Mouse (Mus musculus): ENCODE data around the gene Gm4131. TPM values are rescaled to one million over a fixed set of nuclear protein-coding genes. Genes with fewer than 3 reads are reported as not detected.

Gm4131 gene
- polyA plus RNA-seq, 1 experiment from 2014 or later = 0.20 TPM

- Histone ChIP-seq H3K27ac (no peak overlapping the region), H3K9ac (no peak overlapping the region), H3K27me3 (0 out of 2 replicates have a peak, but pooled peaks cover 3% of the 10 kb centered on the region), H3K4me1 (no peaks in the 10 kb centered on the region), H3K4me3 (no peak overlapping the region), H3K36me3 (no peaks in the 10 kb centered on the region), H3K4me2 (replicated peaks) (no peak overlapping the region), H3K9me3 (0 out of 2 replicates have a peak, but pooled peaks cover 4% of the 10 kb centered on the region)
- 86% methylated on average over 6 of the region's 6 CpGs for WGBS
- no peak for ATAC-seq (ENCODE audit: low FRiP score, low read depth)
Observed at GRCm38 (mm10) chr14:62546296-62546695, 20.4 kb downstream of the Gm4131 start.

DNA sequence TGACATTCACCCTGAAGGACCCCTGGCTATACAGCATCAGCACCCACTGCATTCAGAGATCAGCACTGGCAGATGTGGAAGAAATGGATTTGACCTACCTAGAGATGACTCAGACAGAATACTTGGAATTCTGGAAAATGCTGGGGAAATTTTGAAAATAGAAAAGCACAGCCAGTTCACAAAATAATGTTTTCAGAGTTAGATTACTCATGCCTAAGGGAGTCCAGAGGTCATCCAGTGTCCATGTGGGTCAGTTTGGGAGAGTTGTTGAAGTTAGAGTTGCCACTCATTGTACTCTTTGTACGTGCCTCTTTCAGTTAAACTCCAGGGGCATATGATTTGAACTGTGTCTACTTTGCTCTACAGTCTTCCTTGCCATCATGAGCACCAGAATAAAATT lies 25.0 kb downstream of the Gm4131 start:
- H3K4me2 ChIP-seq (replicated peaks) = no peak overlapping the region
- H3K36me3 ChIP-seq = no peaks in the 10 kb centered on the region
- no peaks in the 10 kb centered on the region for H3K27me3 ChIP-seq
- no peak overlapping the region for H3K9ac ChIP-seq
- no peak overlapping the region for H3K4me3 ChIP-seq
- H3K9me3 ChIP-seq = 0 out of 2 replicates have a peak, but pooled peaks cover 4% of the 10 kb centered on the region
- no peak overlapping the region for H3K27ac ChIP-seq
- no peaks in the 10 kb centered on the region for H3K4me1 ChIP-seq
- WGBS = 83% methylated on average over 1 of the region's 1 CpGs
- ATAC-seq (ENCODE audit: low FRiP score, low read depth) = no peak

- H3K27ac ChIP-seq = no peak overlapping the region
- H3K9ac ChIP-seq = no peak overlapping the region
- no peak for ATAC-seq (ENCODE audit: low FRiP score, low read depth)
- 0 out of 2 replicates have a peak, but pooled peaks cover 3% of the 10 kb centered on the region for H3K9me3 ChIP-seq
- H3K4me2 ChIP-seq (replicated peaks) = no peak overlapping the region
- H3K36me3 ChIP-seq = no peaks in the 10 kb centered on the region
- no peaks in the 10 kb centered on the region for H3K27me3 ChIP-seq
- 81% methylated on average over 3 of the region's 3 CpGs for WGBS
- H3K4me1 ChIP-seq = no peaks in the 10 kb centered on the region
- no peak overlapping the region for H3K4me3 ChIP-seq
Observed at GRCm38 (mm10) chr14:62539834-62540233, 26.9 kb downstream of the Gm4131 start.

DNA sequence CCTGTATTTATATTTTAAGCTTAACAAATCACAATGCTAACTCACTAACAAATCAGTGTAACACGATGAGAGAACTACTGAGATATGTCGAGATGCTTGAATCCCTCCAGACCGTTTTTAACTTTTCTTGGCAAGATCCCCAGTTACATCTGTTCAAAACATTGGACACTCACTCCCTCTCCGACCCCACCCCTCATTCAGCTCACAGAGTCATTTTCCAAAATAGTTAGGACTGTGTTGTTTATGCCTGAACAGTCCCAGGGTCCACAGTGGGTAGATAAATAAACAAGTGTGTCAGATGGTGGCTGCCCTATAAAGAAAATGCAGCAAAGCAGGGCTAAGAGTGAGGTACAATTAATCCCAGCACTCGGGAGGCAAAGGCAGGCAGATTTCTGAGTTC lies 29.7 kb downstream of the Gm4131 start:
- H3K36me3 ChIP-seq = no peaks in the 10 kb centered on the region
- ATAC-seq (ENCODE audit: low FRiP score, low read depth) = no peak
- no peak overlapping the region for H3K27ac ChIP-seq
- H3K4me1 ChIP-seq = no peaks in the 10 kb centered on the region
- no peak overlapping the region for H3K4me3 ChIP-seq
- no peaks in the 10 kb centered on the region for H3K9me3 ChIP-seq
- H3K27me3 ChIP-seq = no peaks in the 10 kb centered on the region
- no peak overlapping the region for H3K9ac ChIP-seq
- WGBS = 63% methylated on average over 5 of the region's 5 CpGs
- H3K4me2 ChIP-seq (replicated peaks) = no peak overlapping the region

DNA sequence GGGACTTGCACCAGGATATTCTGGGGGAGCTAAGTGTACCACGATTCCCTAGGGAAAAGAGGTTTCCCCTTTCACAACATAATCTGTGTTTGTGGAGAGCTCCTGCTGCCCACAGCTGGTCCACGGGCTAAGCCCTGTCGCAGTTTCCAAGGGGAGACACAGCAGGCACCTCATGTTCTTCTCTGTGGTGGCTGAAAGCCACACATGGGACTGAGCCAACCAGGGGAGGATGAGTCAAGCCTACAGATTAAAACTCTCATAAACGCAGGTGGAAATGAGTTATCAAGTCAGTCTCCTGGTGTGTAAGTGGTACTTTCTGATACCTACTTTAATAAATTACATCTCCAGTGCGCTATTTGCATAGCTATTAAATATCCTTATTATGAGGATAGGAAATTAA lies 30.6 kb downstream of the Gm4131 start:
- no peak overlapping the region for H3K9ac ChIP-seq

DNA sequence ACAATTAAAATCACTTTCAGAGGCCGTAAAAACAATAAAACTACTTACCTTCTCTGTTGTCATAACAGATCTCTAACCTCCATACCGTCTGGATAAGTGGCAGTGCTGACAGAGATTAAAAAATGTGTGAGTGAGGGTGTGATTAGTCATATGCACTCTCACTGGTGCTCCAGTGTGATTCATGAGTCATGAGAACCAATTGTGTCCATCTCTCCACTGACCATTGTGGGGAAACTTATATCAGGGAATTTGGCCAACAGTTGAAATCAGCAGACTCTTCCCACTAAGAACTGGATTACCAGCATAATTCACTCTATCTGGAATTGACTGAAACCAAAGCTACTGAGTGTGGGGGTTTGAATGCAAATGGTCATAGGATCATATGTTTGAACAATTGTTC lies 35.8 kb downstream of the Gm4131 start:
- H3K4me3 ChIP-seq = no peak overlapping the region
- H3K36me3 ChIP-seq = no peaks in the 10 kb centered on the region
- no peak for ATAC-seq (ENCODE audit: low FRiP score, low read depth)
- H3K9ac ChIP-seq = no peak overlapping the region
- H3K9me3 ChIP-seq = no peaks in the 10 kb centered on the region
- 56% methylated on average over 2 of the region's 2 CpGs for WGBS
- H3K27ac ChIP-seq = no peak overlapping the region
- no peaks in the 10 kb centered on the region for H3K4me1 ChIP-seq
- no peaks in the 10 kb centered on the region; the same call in 1 of the 2 replicates for H3K27me3 ChIP-seq
- H3K4me2 ChIP-seq (replicated peaks) = no peak overlapping the region

More for the DNA sequence above, 30.6 kb downstream of the Gm4131 start:
- H3K4me1 ChIP-seq = no peaks in the 10 kb centered on the region
- no peaks in the 10 kb centered on the region for H3K36me3 ChIP-seq
- 63% methylated on average over 5 of the region's 5 CpGs for WGBS
- ATAC-seq (ENCODE audit: low FRiP score, low read depth) = no peak
- H3K9me3 ChIP-seq = no peaks in the 10 kb centered on the region
- no peak overlapping the region for H3K4me2 ChIP-seq (replicated peaks)
- no peak overlapping the region for H3K4me3 ChIP-seq
- no peak overlapping the region for H3K27ac ChIP-seq
- H3K27me3 ChIP-seq = no peaks in the 10 kb centered on the region

- 80% methylated on average over 1 of the region's 1 CpGs for WGBS
Observed at GRCm38 (mm10) chr14:62512845-62513244, 53.9 kb downstream of the Gm4131 start.

DNA sequence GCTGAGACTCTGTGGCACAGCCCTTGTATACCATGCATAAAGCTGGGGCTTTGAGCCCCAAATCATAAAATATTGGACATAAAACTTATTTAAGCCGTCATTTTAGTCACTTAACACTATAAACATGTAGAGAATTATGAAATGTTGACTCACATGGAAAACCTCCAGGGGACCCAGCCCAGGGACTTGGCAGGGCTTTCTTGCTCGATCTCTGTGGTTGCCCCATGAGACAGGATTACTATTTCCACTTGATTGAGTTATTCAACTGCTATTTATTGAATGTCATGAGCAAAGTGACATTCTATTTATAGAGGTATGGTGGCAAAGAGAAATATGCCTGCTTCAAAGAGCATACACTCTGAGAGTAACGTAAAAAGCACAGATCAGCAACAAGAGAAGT lies 57.4 kb downstream of the Gm4131 start:
- WGBS = 65% methylated on average over 3 of the region's 3 CpGs
- H3K4me1 ChIP-seq = no peaks in the 10 kb centered on the region
- no peak overlapping the region for H3K4me3 ChIP-seq
- no peaks in the 10 kb centered on the region for H3K27me3 ChIP-seq
- H3K36me3 ChIP-seq = no peaks in the 10 kb centered on the region
- no peak for ATAC-seq (ENCODE audit: low FRiP score, low read depth)
- 0 out of 2 replicates have a peak, but pooled peaks cover 2% of the 10 kb centered on the region for H3K9me3 ChIP-seq
- no peak overlapping the region for H3K27ac ChIP-seq
- H3K4me2 ChIP-seq (replicated peaks) = no peak overlapping the region
- H3K9ac ChIP-seq = no peak overlapping the region

More at GRCm38 (mm10) chr14:62512845-62513244, 53.9 kb downstream of the Gm4131 start:
- no peaks in the 10 kb centered on the region for H3K36me3 ChIP-seq
- no peak overlapping the region for H3K4me3 ChIP-seq
- no peaks in the 10 kb centered on the region for H3K9me3 ChIP-seq
- H3K4me2 ChIP-seq (replicated peaks) = no peak overlapping the region
- no peaks in the 10 kb centered on the region for H3K27me3 ChIP-seq
- H3K4me1 ChIP-seq = no peaks in the 10 kb centered on the region
- ATAC-seq (ENCODE audit: low FRiP score, low read depth) = no peak
- no peak overlapping the region for H3K27ac ChIP-seq
- no peak overlapping the region for H3K9ac ChIP-seq

GRCm38 (mm10) chr14:62506261-62506660 lies 60.5 kb downstream of the Gm4131 start:
- 0 out of 2 replicates have a peak, but pooled peaks cover 3% of the 10 kb centered on the region for H3K9me3 ChIP-seq
- no peaks in the 10 kb centered on the region for H3K36me3 ChIP-seq
- 86% methylated on average over 3 of the region's 3 CpGs for WGBS
- no peaks in the 10 kb centered on the region for H3K4me1 ChIP-seq
- H3K27me3 ChIP-seq = no peaks in the 10 kb centered on the region
- no peak overlapping the region for H3K27ac ChIP-seq
- H3K4me2 ChIP-seq (replicated peaks) = no peak overlapping the region
- H3K4me3 ChIP-seq = no peak overlapping the region
- no peak overlapping the region for H3K9ac ChIP-seq
- no peak for ATAC-seq (ENCODE audit: low FRiP score, low read depth)

DNA sequence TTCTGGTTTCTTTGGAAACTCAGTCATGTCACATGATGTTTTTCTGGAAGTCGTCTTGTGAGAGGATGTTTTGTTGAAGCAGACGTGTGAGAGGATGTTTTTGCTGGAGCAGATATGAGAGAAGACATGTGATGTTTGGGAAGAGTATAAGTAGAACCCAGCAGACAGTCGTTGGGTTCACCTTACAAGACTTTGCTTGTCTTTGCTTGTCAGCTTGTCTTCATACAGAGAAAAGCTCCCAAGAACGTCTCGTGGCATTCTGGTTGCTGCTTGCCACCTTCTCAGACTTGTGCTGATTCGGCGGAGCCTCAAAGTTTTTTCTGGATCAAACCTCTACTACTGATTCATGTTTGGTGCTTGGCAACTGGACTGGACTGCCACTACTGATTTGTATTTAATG lies 69.3 kb downstream of the Gm4131 start:
- Histone ChIP-seq H3K4me3 (no peak overlapping the region), H3K27me3 (no peaks in the 10 kb centered on the region), H3K4me1 (0 out of 2 replicates have a peak, but pooled peaks cover under 1% of the 10 kb centered on the region), H3K9me3 (no peaks in the 10 kb centered on the region), H3K9ac (no peak overlapping the region), H3K36me3 (no peaks in the 10 kb centered on the region), H3K27ac (no peak overlapping the region), H3K4me2 (replicated peaks) (no peak overlapping the region)
- WGBS = 78% methylated on average over 7 of the region's 7 CpGs
- ATAC-seq (ENCODE audit: low FRiP score, low read depth) = no peak

DNA sequence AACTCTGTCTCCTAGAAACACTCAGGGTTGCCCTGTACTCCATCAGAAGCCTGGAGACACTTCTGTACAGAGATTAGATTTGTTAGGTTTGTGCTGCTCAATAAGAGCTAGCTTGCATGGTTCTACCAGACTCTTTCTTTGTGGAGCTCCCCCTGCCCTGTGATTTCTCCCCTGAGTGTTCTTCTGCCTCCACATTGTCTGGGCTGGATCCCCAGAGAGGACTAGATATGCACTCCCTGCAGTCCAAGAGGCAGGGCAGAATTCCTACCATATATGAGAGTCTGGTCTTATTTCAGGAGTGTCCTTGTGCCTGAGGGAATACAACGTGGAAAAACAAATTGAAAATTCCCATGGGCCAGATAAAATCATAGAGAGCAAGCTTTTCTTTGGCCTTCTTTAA lies 70.2 kb downstream of the Gm4131 start:
- H3K36me3 ChIP-seq = no peaks in the 10 kb centered on the region
- H3K9ac ChIP-seq = no peak overlapping the region
- no peak overlapping the region for H3K4me3 ChIP-seq
- no peaks in the 10 kb centered on the region for H3K9me3 ChIP-seq
- WGBS = 56% methylated on average over 1 of the region's 1 CpGs
- no peak overlapping the region for H3K27ac ChIP-seq
- no peaks in the 10 kb centered on the region for H3K27me3 ChIP-seq
- no peak overlapping the region for H3K4me2 ChIP-seq (replicated peaks)
- peaks cover 4% of the 10 kb centered on the region; the same call in 1 of the 2 replicates for H3K4me1 ChIP-seq
- no peak for ATAC-seq (ENCODE audit: low FRiP score, low read depth)

DNA sequence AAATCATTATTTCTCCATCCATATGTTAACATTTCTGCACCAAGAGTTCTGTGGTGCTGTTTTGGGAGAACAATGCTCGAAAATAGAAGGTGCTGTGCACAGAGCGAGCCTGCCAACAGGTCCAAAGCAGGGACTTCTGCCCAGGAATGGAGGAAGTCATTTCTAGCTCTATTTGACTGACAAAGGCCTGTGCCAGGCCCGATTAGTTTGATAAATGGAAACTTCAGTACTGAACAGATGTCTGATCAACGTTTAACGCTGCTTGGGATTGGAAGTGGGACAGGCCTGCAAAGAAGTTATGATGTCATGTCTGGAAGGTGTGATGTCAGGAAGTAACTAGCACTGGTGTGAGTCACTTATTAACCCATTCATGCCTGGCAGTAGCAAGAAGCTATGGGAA lies 73.3 kb downstream of the Gm4131 start:
- Histone ChIP-seq H3K27me3 (no peaks in the 10 kb centered on the region), H3K27ac (no peak overlapping the region), H3K9ac (no peak overlapping the region), H3K9me3 (no peaks in the 10 kb centered on the region), H3K4me2 (replicated peaks) (no peak overlapping the region), H3K4me3 (no peak overlapping the region), H3K4me1 (peaks cover 4% of the 10 kb centered on the region; the same call in 1 of the 2 replicates), H3K36me3 (no peaks in the 10 kb centered on the region)
- ATAC-seq (ENCODE audit: low FRiP score, low read depth) = no peak
- WGBS = 56% methylated on average over 5 of the region's 5 CpGs

- Histone ChIP-seq H3K36me3 (no peaks in the 10 kb centered on the region), H3K4me3 (no peak overlapping the region), H3K4me2 (replicated peaks) (no peak overlapping the region), H3K27ac (no peak overlapping the region), H3K4me1 (peaks cover 4% of the 10 kb centered on the region; the same call in 1 of the 2 replicates), H3K9ac (no peak overlapping the region), H3K9me3 (no peaks in the 10 kb centered on the region), H3K27me3 (no peaks in the 10 kb centered on the region)
- WGBS = 32% methylated on average over 16 of the region's 16 CpGs
- ATAC-seq (ENCODE audit: low FRiP score, low read depth) = no peak
Observed at GRCm38 (mm10) chr14:62492196-62492850, 74.4 kb downstream of the Gm4131 start.

Measured in limb, embryonic 13.5 days (tissue).